Mouse (Mus musculus) lung, postnatal 0 days (tissue): Measurements from ENCODE around the gene Ccno.

Source experiments
- CTCF ChIP-seq: IDR thresholded peaks from 2 replicates; pipeline ENCODE4 v1.5.1; 2016; ENCODE audit warnings: antibody characterized with exemption, mild to moderate bottlenecking
- EP300 ChIP-seq: IDR thresholded peaks from 2 replicates; pipeline ENCODE4 v1.6.1; 2016; ENCODE audit warnings: antibody characterized with exemption, mild to moderate bottlenecking, control low read depth

DNA sequence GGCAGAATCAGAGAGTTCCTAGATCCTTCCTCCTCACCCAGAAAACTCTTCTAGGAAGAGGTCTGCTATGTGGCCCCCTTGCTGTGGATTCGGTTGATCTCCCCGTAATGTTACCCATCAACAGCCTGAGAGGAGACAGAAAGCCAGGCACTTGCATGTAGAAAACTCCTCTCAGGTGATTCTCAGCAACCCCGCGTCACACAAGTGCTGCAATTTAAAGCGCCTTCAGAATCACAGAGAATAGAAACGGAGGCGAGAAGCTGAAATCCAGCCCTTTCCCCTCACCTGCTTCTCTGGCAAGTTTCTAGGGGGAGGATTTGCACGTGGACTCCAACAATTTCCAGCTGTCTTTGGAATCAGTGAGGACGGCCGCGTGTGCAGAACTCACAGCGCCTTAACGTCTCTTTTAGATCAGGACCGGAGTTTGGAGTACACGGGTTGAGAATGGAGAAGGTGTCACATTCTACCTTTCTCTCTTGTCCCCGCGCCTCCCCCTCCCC, 1.1 kb upstream of the Ccno start:
- TF ChIP-seq CTCF (no peak), EP300 (no peak)
